ENCODE assay signal across 8 mouse cellular contexts in the genomic region with DNA sequence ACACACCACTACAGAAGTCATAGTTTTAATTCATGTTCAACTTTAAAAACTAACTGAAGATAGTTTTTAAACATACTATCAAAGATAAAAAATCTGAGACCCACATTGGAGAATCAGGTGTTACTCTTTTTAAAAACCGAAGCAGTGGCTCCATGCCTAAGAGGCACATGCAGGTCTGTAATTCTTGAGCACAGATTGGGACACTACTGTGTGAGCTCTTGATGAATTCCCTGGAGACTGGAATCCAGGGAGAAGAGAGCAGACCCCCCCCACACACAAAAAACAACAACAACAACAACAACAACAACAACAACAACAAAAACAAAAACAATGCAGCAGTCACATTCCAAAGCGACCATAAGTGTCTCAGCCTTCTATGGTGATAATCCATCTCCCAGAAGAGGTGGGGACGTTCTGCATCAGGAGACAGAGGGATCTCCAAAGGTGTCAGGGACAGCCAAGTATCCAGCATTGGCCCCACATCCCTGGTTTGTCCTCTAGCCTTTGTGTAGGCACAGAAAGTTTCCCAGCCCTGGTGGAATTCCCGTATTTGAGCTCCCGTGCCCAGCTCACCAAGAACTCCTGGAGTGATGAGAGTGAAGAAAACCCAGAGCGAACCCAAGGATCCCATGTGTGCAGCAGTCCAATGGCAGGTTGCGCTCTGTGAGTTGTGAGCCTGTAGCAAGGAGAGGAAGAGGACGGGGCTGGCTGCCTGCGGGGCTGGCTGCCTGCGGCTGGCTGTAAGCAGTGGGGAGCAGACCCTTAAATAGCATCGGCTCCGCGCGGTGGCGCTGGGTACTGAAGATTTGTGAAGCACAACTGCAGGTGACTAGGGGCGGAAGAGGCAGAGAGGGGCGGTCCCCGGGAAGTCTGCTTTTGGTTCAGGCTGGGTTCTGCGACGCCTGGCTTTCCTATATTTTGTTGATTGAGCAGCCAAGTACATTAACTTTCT. TPM values are rescaled to one million over a fixed set of nuclear protein-coding genes. Genes with fewer than 3 reads are reported as not detected.
DNase-seq lines count a peak whose midpoint lies in the region; ATAC-seq and TF ChIP-seq lines count a peak whose summit lies in the region.

A gene (minus strand): TSS at position 737 of the 952 bp plus-strand sequence.

- H3K4me3 ChIP-seq in forebrain, embryonic 15.5 days: peak within 1 kb of the TSS; percentile 31
- H3K4me3 ChIP-seq in liver, postnatal 0 days (ENCODE audit: low read depth, low read length): peak within 1 kb of the TSS; percentile 20; the same call in 1 of the 2 replicates
- peak within 1 kb of the TSS; percentile 38 for H3K4me3 ChIP-seq in neural tube, embryonic 15.5 days (replicated peaks)

- 8% methylated on average over 20 of the region's 20 CpGs for WGBS in forebrain, embryonic 15.5 days
- 8% methylated on average over 20 of the region's 20 CpGs for WGBS in liver, postnatal 0 days (ENCODE audit: insufficient replicate concordance)
- 8% methylated on average over 20 of the region's 20 CpGs for WGBS in neural tube, embryonic 15.5 days

- no peaks in the 10 kb centered on the region for H3K27me3 ChIP-seq in forebrain, embryonic 15.5 days
- no peaks in the 10 kb centered on the region for H3K27me3 ChIP-seq in liver, postnatal 0 days (ENCODE audit: insufficient read depth, low read length)
- no peaks in the 10 kb centered on the region for H3K27me3 ChIP-seq in neural tube, embryonic 15.5 days (replicated peaks)

- H3K27ac ChIP-seq in forebrain, embryonic 15.5 days (replicated peaks): no peak within 1 kb of the TSS
- H3K27ac ChIP-seq in liver, postnatal 0 days (ENCODE audit: low read depth): no peak within 1 kb of the TSS
- no peak within 1 kb of the TSS for H3K27ac ChIP-seq in neural tube, embryonic 15.5 days (replicated peaks)

- H3K9me3 ChIP-seq in forebrain, embryonic 15.5 days: no peaks in the 10 kb centered on the region
- no peaks in the 10 kb centered on the region for H3K9me3 ChIP-seq in liver, postnatal 0 days (ENCODE audit: low read length)
- H3K9me3 ChIP-seq in neural tube, embryonic 15.5 days (replicated peaks): no peaks in the 10 kb centered on the region

- TF ChIP-seq CTCF in liver, postnatal 0 days (IDR thresholded peaks at IDR 0.05; ENCODE audit: low read depth): peak; percentile 49

- peak; percentile 100 for ATAC-seq in forebrain, embryonic 15.5 days (replicated peaks)
- ATAC-seq in liver, postnatal 0 days: peak; percentile 74
- ATAC-seq in neural tube, embryonic 15.5 days (ENCODE audit: low FRiP score): peak; percentile 92

- TF ChIP-seq EP300 in liver, postnatal 0 days (IDR thresholded peaks at IDR 0.05; ENCODE audit: low read depth): no peak

- 0 out of 2 replicates have a peak, but pooled peaks cover 3% of the 10 kb centered on the region for H3K4me1 ChIP-seq in forebrain, embryonic 15.5 days
- H3K4me1 ChIP-seq in liver, postnatal 0 days (ENCODE audit: insufficient read depth): peaks cover 3% of the 10 kb centered on the region; the same call in 1 of the 2 replicates
- peaks cover 6% of the 10 kb centered on the region for H3K4me1 ChIP-seq in neural tube, embryonic 15.5 days

- no peak within 1 kb of the TSS for H3K9ac ChIP-seq in forebrain, embryonic 15.5 days (replicated peaks)
- 0 out of 2 replicates have a peak within 1 kb of the TSS, but pooled peaks have one; percentile 4 for H3K9ac ChIP-seq in liver, postnatal 0 days (replicated peaks)
- H3K9ac ChIP-seq in neural tube, embryonic 15.5 days (replicated peaks): peak within 1 kb of the TSS; percentile 26; the same call in 1 of the 2 replicates

- peak; percentile 48 to 60 for DNase-seq in CD8-positive naive resting alpha-beta T cell, adult 2 months (ENCODE audit: low read depth in 2 of 2, low spot score in 2 of 2)
- DNase-seq in brain, embryonic 18.5 days (ENCODE audit: low read depth, low spot score): peak; percentile 28
- peak; percentile 73 for DNase-seq in heart, postnatal 4 days
- peak; percentile 19 to 41 for DNase-seq in layer of hippocampus, adult 18-20 months (ENCODE audit: low spot score in 2 of 2)
- DNase-seq in liver, postnatal 0 days: peak; percentile 68
- DNase-seq in testis, postnatal 10 days (ENCODE audit: low spot score): peak; percentile 55

- H3K4me2 ChIP-seq in forebrain, embryonic 15.5 days (replicated peaks): peak within 1 kb of the TSS; percentile 51
- peak within 1 kb of the TSS; percentile 59 for H3K4me2 ChIP-seq in liver, postnatal 0 days (ENCODE audit: low read depth, low read length)
- peak within 1 kb of the TSS; percentile 76 for H3K4me2 ChIP-seq in neural tube, embryonic 15.5 days

- H3K36me3 ChIP-seq in forebrain, embryonic 15.5 days: no peaks in the 10 kb centered on the region
- H3K36me3 ChIP-seq in liver, postnatal 0 days (replicated peaks; ENCODE audit: insufficient read depth, low read length): no peaks in the 10 kb centered on the region
- no peaks in the 10 kb centered on the region for H3K36me3 ChIP-seq in neural tube, embryonic 15.5 days

RNA-seq across cellular contexts. Expression of the gene that starts here (rescaled TPM):
- 0.46 and 0.56 TPM in 2 replicates for polyA plus RNA-seq in forebrain, embryonic 15.5 days (2015; fragmentation: Nextera tagmentation; extraction: Ambion mirVana)
- total RNA-seq in heart, postnatal 4 days (2021): not detected
- total RNA-seq in layer of hippocampus, adult 18-20 months (2021): under 1 TPM; 0.20 to 0.89 TPM
- 0.04 and 0.20 TPM in 2 replicates for polyA plus RNA-seq in liver, postnatal 0 days (2015; fragmentation: Nextera tagmentation; extraction: Ambion mirVana)
- polyA plus RNA-seq in neural tube, embryonic 15.5 days (2015; fragmentation: Nextera tagmentation; extraction: Ambion mirVana): 0.46 and 0.89 TPM in 2 replicates

Comparison
In these comparisons a context has a peak if more than half of its experiments do, and no peak if none do; other contexts are left out.
1. Peak in ATAC-seq, H3K4me3 ChIP-seq and H3K4me2 ChIP-seq in forebrain, embryonic 15.5 days; RNA of the gene not detected or under 1 TPM.
2. Peak in DNase-seq in heart, postnatal 4 days; RNA of the gene not detected or under 1 TPM.
3. Peak in DNase-seq in layer of hippocampus, adult 18-20 months; RNA of the gene not detected or under 1 TPM.
4. Peak in DNase-seq, ATAC-seq, H3K4me3 ChIP-seq, H3K9ac ChIP-seq and H3K4me2 ChIP-seq in liver, postnatal 0 days; RNA of the gene not detected or under 1 TPM.
5. Peak in ATAC-seq, H3K4me3 ChIP-seq, H3K9ac ChIP-seq and H3K4me2 ChIP-seq in neural tube, embryonic 15.5 days; RNA of the gene not detected or under 1 TPM.